Mouse (Mus musculus) stomach, postnatal 0 days (tissue): Measurements from ENCODE around the gene Ccno.

Experiments
- CTCF ChIP-seq: IDR thresholded peaks from 2 replicates; pipeline ENCODE4 v1.5.1; 2016; ENCODE audit warnings: antibody characterized with exemption, low read depth, mild to moderate bottlenecking, moderate library complexity
- EP300 ChIP-seq: optimal IDR thresholded peaks from 2 replicates; pipeline ENCODE3; 2016; ENCODE audit warnings: antibody characterized with exemption

- no peak for TF ChIP-seq CTCF
- TF ChIP-seq EP300: no peak
These were observed 24.5 kb upstream of the Ccno start for GRCm38 (mm10) chr13:112963081-112963480.
